ENCODE assay signal across 16 mouse cellular contexts in genomic region chr16:34228661-34229060, GRCm38 (mm10).
DNase-seq lines count a peak whose midpoint lies in the region; ATAC-seq lines count a peak whose summit lies in the region.
"Had no signal": no experiment of that assay in that cellular context is flagged by ENCODE, and none has a peak within 500 bp of the region (broad histone marks: within the 10 kb centered on the region; RNA-seq: fewer than 3 reads in every experiment).

No protein-coding gene starts in this region.

- WGBS in hindbrain, embryonic 14.5 days: 25% methylated on average over 5 of the region's 5 CpGs
- WGBS in hindbrain, embryonic 12.5 days: 55% methylated on average over 5 of the region's 5 CpGs
- WGBS in heart, embryonic 15.5 days: 37% methylated on average over 5 of the region's 5 CpGs

- H3K27me3 ChIP-seq in hindbrain, embryonic 14.5 days (ENCODE audit: control insufficient read depth, insufficient read depth, low read length): no peaks in the 10 kb centered on the region
- H3K27me3 ChIP-seq in hindbrain, embryonic 12.5 days: no peaks in the 10 kb centered on the region
- H3K27me3 ChIP-seq in heart, embryonic 15.5 days: no peaks in the 10 kb centered on the region
- H3K27me3 ChIP-seq: embryonic facial prominence, embryonic 12.5 days; kidney, embryonic 15.5 days; midbrain, embryonic 13.5 days; neural tube, embryonic 13.5 days had no signal

- H3K4me2 ChIP-seq in hindbrain, embryonic 14.5 days (replicated peaks): no peak overlapping the region
- no peak overlapping the region for H3K4me2 ChIP-seq in hindbrain, embryonic 12.5 days (replicated peaks)
- H3K4me2 ChIP-seq in heart, embryonic 15.5 days: no peak overlapping the region
- H3K4me2 ChIP-seq: embryonic facial prominence, embryonic 12.5 days; kidney, embryonic 15.5 days; midbrain, embryonic 13.5 days; neural tube, embryonic 13.5 days had no signal

- ATAC-seq in hindbrain, embryonic 14.5 days (ENCODE audit: low FRiP score): no peak
- ATAC-seq in hindbrain, embryonic 12.5 days (ENCODE audit: low FRiP score): no peak
- ATAC-seq in heart, embryonic 15.5 days (replicated peaks; ENCODE audit: insufficient number of reproducible peaks, insufficient read depth, low FRiP score, low read depth): no peak
- ATAC-seq: midbrain, embryonic 13.5 days had no signal

- DNase-seq in cerebellum, postnatal 10 days: peak; percentile 21 to 38
- DNase-seq in cerebellum, postnatal 25 days: no peak
- DNase-seq in hindbrain, embryonic 14.5 days (ENCODE audit: low spot score): peak; percentile 32
- peak; percentile 57 for DNase-seq in layer of hippocampus, postnatal 36 days
- DNase-seq in cerebellum, adult 8-10 months: no peak
- DNase-seq in spleen, adult 18-20 months: no peak
- DNase-seq: adrenal gland, postnatal 36 days; cerebellum, adult 2 months; thymus, adult 2 months had no signal

- H3K4me3 ChIP-seq in hindbrain, embryonic 14.5 days (replicated peaks; ENCODE audit: low read length): no peak overlapping the region
- H3K4me3 ChIP-seq in hindbrain, embryonic 12.5 days: no peak overlapping the region
- no peak overlapping the region for H3K4me3 ChIP-seq in heart, embryonic 15.5 days
- H3K4me3 ChIP-seq: embryonic facial prominence, embryonic 12.5 days; hindbrain, embryonic 10.5 days; kidney, embryonic 15.5 days; midbrain, embryonic 13.5 days; neural tube, embryonic 13.5 days had no signal

- H3K4me1 ChIP-seq in hindbrain, embryonic 14.5 days (replicated peaks; ENCODE audit: control insufficient read depth, insufficient read depth, low read length): no peaks in the 10 kb centered on the region; the same call in 1 of the 2 replicates
- H3K4me1 ChIP-seq in hindbrain, embryonic 12.5 days: peaks cover 7% of the 10 kb centered on the region; the same call in 1 of the 2 replicates
- H3K4me1 ChIP-seq in heart, embryonic 15.5 days (replicated peaks): peaks cover 21% of the 10 kb centered on the region

- H3K36me3 ChIP-seq in hindbrain, embryonic 14.5 days (replicated peaks; ENCODE audit: control insufficient read depth, insufficient read depth): peaks cover 23% of the 10 kb centered on the region
- peaks cover 22% of the 10 kb centered on the region for H3K36me3 ChIP-seq in hindbrain, embryonic 12.5 days
- peaks cover 28% of the 10 kb centered on the region for H3K36me3 ChIP-seq in heart, embryonic 15.5 days

- no peak overlapping the region for H3K27ac ChIP-seq in hindbrain, embryonic 14.5 days
- H3K27ac ChIP-seq in hindbrain, embryonic 12.5 days: no peak overlapping the region
- peak overlapping the region; percentile 86 for H3K27ac ChIP-seq in heart, embryonic 15.5 days
- H3K27ac ChIP-seq: embryonic facial prominence, embryonic 12.5 days; hindbrain, embryonic 10.5 days; kidney, embryonic 15.5 days; midbrain, embryonic 13.5 days; neural tube, embryonic 13.5 days had no signal

- no peaks in the 10 kb centered on the region for H3K9me3 ChIP-seq in hindbrain, embryonic 14.5 days (ENCODE audit: control insufficient read depth, low read length)
- no peaks in the 10 kb centered on the region for H3K9me3 ChIP-seq in hindbrain, embryonic 12.5 days (replicated peaks)
- no peaks in the 10 kb centered on the region for H3K9me3 ChIP-seq in heart, embryonic 15.5 days (replicated peaks)
- H3K9me3 ChIP-seq: embryonic facial prominence, embryonic 12.5 days; hindbrain, embryonic 10.5 days; kidney, embryonic 15.5 days; midbrain, embryonic 13.5 days; neural tube, embryonic 13.5 days had no signal

- no peak overlapping the region for H3K9ac ChIP-seq in hindbrain, embryonic 14.5 days
- no peak overlapping the region for H3K9ac ChIP-seq in hindbrain, embryonic 12.5 days
- H3K9ac ChIP-seq in heart, embryonic 15.5 days: no peak overlapping the region
- H3K9ac ChIP-seq: embryonic facial prominence, embryonic 12.5 days; kidney, embryonic 15.5 days; midbrain, embryonic 13.5 days; neural tube, embryonic 13.5 days had no signal

Comparison
In these comparisons a context has a peak if more than half of its experiments do, and no peak if none do; other contexts are left out.
1. DNase-seq: peak in cerebellum, postnatal 10 days (2 of 2), hindbrain, embryonic 14.5 days (single experiment) and layer of hippocampus, postnatal 36 days (2 of 2); none in cerebellum, postnatal 25 days (0 of 2), cerebellum, adult 8-10 months (single experiment) and spleen, adult 18-20 months (0 of 2).